8 mouse cellular contexts compared by ENCODE assay signal in genomic region chr17:65885398-65885696, GRCm38 (mm10). TPM values are rescaled to one million over a fixed set of nuclear protein-coding genes. Genes with fewer than 3 reads are reported as not detected.
A peak's percentile ranks its signal among the peaks of the same experiment; 100 is the strongest.
DNase-seq lines count a peak whose midpoint lies in the region; ATAC-seq and TF ChIP-seq lines count a peak whose summit lies in the region.

No protein-coding gene starts in this region.

- no peaks in the 10 kb centered on the region for H3K9me3 ChIP-seq in heart, embryonic 11.5 days (replicated peaks; ENCODE audit: control insufficient read depth, low read length)
- H3K9me3 ChIP-seq in forebrain, embryonic 13.5 days (replicated peaks), result no peaks in the 10 kb centered on the region
- no peaks in the 10 kb centered on the region for H3K9me3 ChIP-seq in liver, embryonic 14.5 days (ENCODE audit: control insufficient read depth, low read length)

- TF ChIP-seq CTCF in liver, embryonic 14.5 days (IDR thresholded peaks at IDR 0.05; ENCODE audit: low read depth), result no peak

- peak overlapping the region; percentile 90 for H3K9ac ChIP-seq in heart, embryonic 11.5 days (ENCODE audit: low read depth, low read length)
- peak overlapping the region; percentile 82 for H3K9ac ChIP-seq in forebrain, embryonic 13.5 days
- H3K9ac ChIP-seq in liver, embryonic 14.5 days (replicated peaks), result peak overlapping the region; percentile 79

- peak overlapping the region; percentile 69 for H3K4me3 ChIP-seq in heart, embryonic 11.5 days (ENCODE audit: low read depth, low read length)
- H3K4me3 ChIP-seq in forebrain, embryonic 13.5 days, result peak overlapping the region; percentile 85
- peak overlapping the region; percentile 79 to 83 for H3K4me3 ChIP-seq in liver, embryonic 14.5 days (ENCODE audit: insufficient read depth in 1 of 2, low read depth in 2 of 2, low read length in 2 of 2)

- H3K36me3 ChIP-seq in heart, embryonic 11.5 days (ENCODE audit: control insufficient read depth, insufficient read depth, low read length), result no peaks in the 10 kb centered on the region
- H3K36me3 ChIP-seq in forebrain, embryonic 13.5 days (ENCODE audit: poor library complexity, severe bottlenecking), result no peaks in the 10 kb centered on the region
- no peaks in the 10 kb centered on the region for H3K36me3 ChIP-seq in liver, embryonic 14.5 days (replicated peaks; ENCODE audit: control insufficient read depth, insufficient read depth, low read depth)

- peaks cover 14% of the 10 kb centered on the region for H3K4me1 ChIP-seq in heart, embryonic 11.5 days (ENCODE audit: control insufficient read depth, insufficient read depth, low read length)
- H3K4me1 ChIP-seq in forebrain, embryonic 13.5 days, result peaks cover 34% of the 10 kb centered on the region
- peaks cover 9 to 16% of the 10 kb centered on the region in 2 experiments for H3K4me1 ChIP-seq in liver, embryonic 14.5 days (replicated peaks; ENCODE audit: control insufficient read depth in 2 of 2, insufficient read depth in 2 of 2, low read length in 1 of 2)

- intact Hi-C loops in heart, postnatal 36 days (cut with DNase I), result loop anchor here (10.0 kb wide), 1 partner anchor 1551 kb away; the partner anchor contains the start of gene Pja2

- H3K27ac ChIP-seq in heart, embryonic 11.5 days (ENCODE audit: low read depth, low read length), result peak overlapping the region; percentile 95
- peak overlapping the region; percentile 96 for H3K27ac ChIP-seq in forebrain, embryonic 13.5 days
- peak overlapping the region; percentile 90 for H3K27ac ChIP-seq in liver, embryonic 14.5 days

- no peak for TF ChIP-seq EP300 in liver, embryonic 14.5 days (IDR thresholded peaks at IDR 0.05; ENCODE audit: low read depth)

- WGBS in heart, embryonic 11.5 days (ENCODE audit: insufficient replicate concordance), result under 1% methylated on average over 11 of the region's 11 CpGs
- WGBS in forebrain, embryonic 13.5 days, result 0% methylated on average over 11 of the region's 11 CpGs
- under 1% methylated on average over 11 of the region's 11 CpGs for WGBS in liver, embryonic 14.5 days (ENCODE audit: insufficient replicate concordance)

- no peak for ATAC-seq in heart, embryonic 11.5 days (replicated peaks; ENCODE audit: insufficient number of reproducible peaks, low FRiP score, low TSS enrichment)
- peak; percentile 13 for ATAC-seq in CD4-positive, CD25-positive, alpha-beta regulatory T cell, adult 4 months
- ATAC-seq in forebrain, embryonic 13.5 days, result no peak
- ATAC-seq in liver, embryonic 14.5 days (ENCODE audit: insufficient read depth), result no peak

- DNase-seq in heart, postnatal 36 days, result no peak
- no peak for DNase-seq in liver, embryonic 14.5 days (ENCODE audit: low read depth in 3 of 3, low spot score in 3 of 3)
- DNase-seq in retina, postnatal 1 day, result no peak
- DNase-seq in adrenal gland, postnatal 14 days, result no peak
- no peak for DNase-seq in left cerebral cortex, adult 18-20 months (ENCODE audit: low spot score in 2 of 2)

- H3K4me2 ChIP-seq in heart, embryonic 11.5 days, result peak overlapping the region; percentile 97
- H3K4me2 ChIP-seq in forebrain, embryonic 13.5 days, result peak overlapping the region; percentile 94
- peak overlapping the region; percentile 100 for H3K4me2 ChIP-seq in liver, embryonic 14.5 days (ENCODE audit: low read depth)

- no peaks in the 10 kb centered on the region for H3K27me3 ChIP-seq in heart, embryonic 11.5 days (ENCODE audit: control insufficient read depth, insufficient read depth, low read length)
- no peaks in the 10 kb centered on the region for H3K27me3 ChIP-seq in forebrain, embryonic 13.5 days
- no peaks in the 10 kb centered on the region for H3K27me3 ChIP-seq in liver, embryonic 14.5 days (ENCODE audit: control insufficient read depth, insufficient read depth, low read length)

RNA-seq across cellular contexts. Expression of gene Ralbp1, which starts 0.3 kb away (rescaled TPM):
- 46.9 and 47.5 TPM in 2 replicates for polyA plus RNA-seq in heart, embryonic 11.5 days (2014; fragmentation: Nextera tagmentation; extraction: Ambion mirVana)
- total RNA-seq in heart, postnatal 36 days (2021), result 10 to 100 TPM; 39.4 to 41.1 TPM
- polyA plus RNA-seq in CD4-positive, CD25-positive, alpha-beta regulatory T cell, adult 4 months (2017; shearing (Covaris generic)), result 10 to 100 TPM; 45.5 to 62.2 TPM
- polyA plus RNA-seq in forebrain, embryonic 13.5 days (2015; fragmentation: Nextera tagmentation; extraction: Ambion mirVana), result 56.9 and 58.4 TPM in 2 replicates
- polyA plus RNA-seq in liver, embryonic 14.5 days (2012; rRNA removed), result 11.0 and 15.7 TPM in 2 replicates
- polyA plus RNA-seq in liver, embryonic 14.5 days (2014; fragmentation: Nextera tagmentation; extraction: Ambion mirVana), result 36.0 and 38.1 TPM in 2 replicates
- total RNA-seq in adrenal gland, postnatal 14 days (2021), result 37.6 and 48.7 TPM in 2 replicates
- 10 to 100 TPM; 66.9 to 74.0 TPM for total RNA-seq in left cerebral cortex, adult 18-20 months (2021)
